Mouse (Mus musculus): ENCODE data around the gene Zfp423.

Gene Zfp423

DNA sequence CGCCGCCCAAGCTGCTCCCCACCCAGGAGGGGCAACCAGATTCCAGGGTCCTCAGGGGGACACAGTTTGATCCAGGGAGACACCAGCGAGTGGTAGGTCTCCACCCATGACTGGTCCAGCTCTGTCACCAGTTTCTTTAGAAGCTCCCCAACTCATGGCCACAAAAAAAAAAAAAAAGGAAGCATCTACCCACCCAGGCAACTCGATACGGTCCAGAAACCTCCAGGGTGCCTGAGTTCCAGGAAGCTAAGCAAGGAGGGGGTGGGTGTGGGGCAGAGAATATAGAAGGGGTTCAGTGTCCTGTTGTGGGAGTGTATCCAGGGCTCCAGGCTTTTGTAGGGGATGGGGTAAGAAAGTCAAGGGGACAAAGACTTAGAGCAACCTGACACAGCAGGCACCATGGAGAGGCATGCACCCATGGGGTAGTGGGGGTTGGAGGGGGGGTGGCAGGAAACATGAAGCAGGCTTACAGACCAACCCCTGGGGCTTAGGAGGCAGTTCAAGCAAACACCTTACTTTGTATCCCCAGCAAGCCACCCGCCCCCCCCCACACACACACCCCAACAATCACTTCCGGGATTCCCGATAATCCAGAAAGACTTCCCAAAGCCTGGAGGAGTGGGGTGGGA is 20.0 kb downstream of the Zfp423 start:
- Histone ChIP-seq H3K4me1 (replicated peaks; ENCODE audit: low read depth, low read length) (peaks cover 86% of the 10 kb centered on the region), H3K9me3 (ENCODE audit: low read length) (no peaks in the 10 kb centered on the region), H3K4me3 (replicated peaks; ENCODE audit: low read length) (peak overlapping the region; percentile 77), H3K27me3 (ENCODE audit: insufficient read depth, low read length) (peaks cover 10% of the 10 kb centered on the region), H3K36me3 (ENCODE audit: insufficient read depth, low read length) (no peaks in the 10 kb centered on the region)
- TF ChIP-seq CTCF (conservative IDR thresholded peaks at IDR 0.05; ENCODE audit: low read length) = no peak
- no peak for TF ChIP-seq POU5F1 (IDR thresholded peaks at IDR 0.05; ENCODE audit: borderline replicate concordance, low read length)
- no peak for TF ChIP-seq NANOG (IDR thresholded peaks at IDR 0.05; ENCODE audit: borderline replicate concordance, low read length)

DNA sequence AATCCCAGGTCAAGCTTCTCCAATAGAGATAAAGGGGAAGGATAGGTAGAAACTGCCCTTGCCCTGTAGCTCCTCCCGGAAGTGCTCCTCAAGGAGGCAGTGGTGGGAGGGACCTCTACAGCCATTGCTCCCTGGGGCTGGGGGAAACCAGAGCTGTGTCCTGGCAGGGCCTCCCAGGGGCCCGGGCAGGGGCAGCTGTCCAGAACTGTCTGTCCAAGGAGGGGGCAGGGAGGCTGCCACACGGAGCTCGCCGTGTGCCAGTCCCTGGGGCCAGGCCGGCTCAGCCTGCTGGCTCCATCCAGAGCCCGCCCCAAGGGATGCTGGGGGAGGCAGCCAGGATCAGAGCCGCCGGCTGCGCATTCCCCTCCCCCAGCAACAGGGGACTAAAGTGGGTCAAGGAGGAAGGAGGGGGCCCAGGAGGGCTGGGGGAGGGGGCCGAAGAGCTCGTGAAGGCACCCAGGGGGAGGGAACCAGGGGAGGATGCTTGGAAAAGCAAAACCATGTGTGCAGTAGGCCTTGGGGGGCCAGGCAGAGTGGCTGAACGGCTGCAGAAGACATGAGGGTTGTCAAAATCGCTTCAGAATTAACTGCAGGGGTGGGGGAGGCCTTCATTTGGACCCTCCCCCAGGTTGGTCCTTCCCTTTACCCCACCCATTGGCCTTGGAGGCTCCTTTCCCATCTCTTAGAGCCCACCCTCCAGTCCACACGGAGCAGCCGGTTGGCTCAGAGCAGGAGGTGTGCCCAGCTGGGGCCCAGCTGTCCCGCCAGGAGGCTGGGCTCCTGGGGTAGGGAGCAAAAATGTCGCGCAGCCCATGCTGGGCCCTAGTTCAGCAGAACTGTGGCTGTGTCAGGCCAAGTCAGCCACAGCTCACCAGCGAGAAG is 20.8 kb downstream of the Zfp423 start:
- Histone ChIP-seq H3K9me3 (ENCODE audit: low read length) (no peaks in the 10 kb centered on the region), H3K4me1 (replicated peaks; ENCODE audit: low read depth, low read length) (peaks cover 88% of the 10 kb centered on the region), H3K27me3 (ENCODE audit: insufficient read depth, low read length) (peaks cover 10% of the 10 kb centered on the region), H3K4me3 (replicated peaks; ENCODE audit: low read length) (peak overlapping the region; percentile 77), H3K36me3 (ENCODE audit: insufficient read depth, low read length) (no peaks in the 10 kb centered on the region)
- no peak for TF ChIP-seq POU5F1 (IDR thresholded peaks at IDR 0.05; ENCODE audit: borderline replicate concordance, low read length)
- no peak for TF ChIP-seq NANOG (IDR thresholded peaks at IDR 0.05; ENCODE audit: borderline replicate concordance, low read length)
- no peak for TF ChIP-seq CTCF (conservative IDR thresholded peaks at IDR 0.05; ENCODE audit: low read length)

DNA sequence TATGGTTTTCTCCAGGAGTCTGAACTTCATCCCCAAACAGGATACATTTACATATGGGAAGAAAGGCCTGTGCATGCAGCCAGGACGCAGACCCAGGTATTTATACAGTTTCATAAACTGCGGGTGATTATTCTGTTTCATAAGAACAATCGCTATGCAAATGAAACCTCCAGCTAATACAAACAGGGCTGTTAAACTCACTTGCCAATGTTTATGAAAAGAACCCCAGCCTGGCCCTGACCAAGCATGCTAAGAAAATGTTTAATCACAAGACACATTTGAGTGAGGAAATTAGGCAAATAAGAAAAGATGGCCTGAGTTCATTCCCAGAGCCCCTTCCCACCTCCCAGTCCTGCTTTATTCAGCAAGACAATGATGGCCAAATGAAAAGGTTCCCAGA is 22.2 kb downstream of the Zfp423 start:
- no peaks in the 10 kb centered on the region for H3K27me3 ChIP-seq (ENCODE audit: insufficient read depth, low read length)
- no peaks in the 10 kb centered on the region for H3K9me3 ChIP-seq (ENCODE audit: low read length)
- TF ChIP-seq CTCF (conservative IDR thresholded peaks at IDR 0.05; ENCODE audit: low read length) = no peak
- no peak for TF ChIP-seq NANOG (IDR thresholded peaks at IDR 0.05; ENCODE audit: borderline replicate concordance, low read length)
- no peak for TF ChIP-seq POU5F1 (IDR thresholded peaks at IDR 0.05; ENCODE audit: borderline replicate concordance, low read length)
- H3K36me3 ChIP-seq (ENCODE audit: insufficient read depth, low read length) = no peaks in the 10 kb centered on the region
- peak overlapping the region; percentile 77; the same call in 1 of the 2 replicates for H3K4me3 ChIP-seq (replicated peaks; ENCODE audit: low read length)
- peaks cover 90% of the 10 kb centered on the region for H3K4me1 ChIP-seq (replicated peaks; ENCODE audit: low read depth, low read length)

DNA sequence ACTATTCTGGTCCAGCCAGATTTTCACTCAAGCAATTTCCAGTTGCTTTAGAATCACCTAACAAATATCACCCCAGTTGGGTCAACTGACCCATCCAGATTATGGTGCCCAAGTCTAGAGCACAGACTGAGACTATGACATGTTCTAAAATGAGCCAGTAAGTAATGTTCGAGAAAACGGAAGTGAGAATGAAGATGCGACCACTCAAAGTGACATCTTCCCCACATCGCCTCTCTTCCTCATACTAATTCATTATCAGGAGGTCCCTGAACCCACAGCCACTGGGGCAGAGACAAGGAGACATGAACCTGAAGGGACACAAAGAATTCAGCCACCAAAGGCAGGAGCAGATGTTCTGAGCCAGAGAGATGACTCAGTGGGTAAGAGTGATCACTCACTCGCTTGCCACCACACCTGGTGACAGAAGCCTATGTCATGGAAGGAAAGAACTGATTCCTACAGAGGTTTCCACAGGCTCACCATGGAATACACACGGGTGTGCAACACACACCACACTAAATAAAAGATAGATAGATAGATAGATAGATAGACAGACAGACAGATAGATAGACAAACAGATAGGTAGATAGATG is 24.2 kb downstream of the Zfp423 start:
- Histone ChIP-seq H3K4me1 (replicated peaks; ENCODE audit: low read depth, low read length) (peaks cover 84% of the 10 kb centered on the region), H3K4me3 (replicated peaks; ENCODE audit: low read length) (no peak overlapping the region), H3K9me3 (ENCODE audit: low read length) (no peaks in the 10 kb centered on the region), H3K36me3 (ENCODE audit: insufficient read depth, low read length) (no peaks in the 10 kb centered on the region), H3K27me3 (ENCODE audit: insufficient read depth, low read length) (no peaks in the 10 kb centered on the region)
- no peak for TF ChIP-seq POU5F1 (IDR thresholded peaks at IDR 0.05; ENCODE audit: borderline replicate concordance, low read length)
- TF ChIP-seq CTCF (conservative IDR thresholded peaks at IDR 0.05; ENCODE audit: low read length) = no peak
- no peak for TF ChIP-seq NANOG (IDR thresholded peaks at IDR 0.05; ENCODE audit: borderline replicate concordance, low read length)

DNA sequence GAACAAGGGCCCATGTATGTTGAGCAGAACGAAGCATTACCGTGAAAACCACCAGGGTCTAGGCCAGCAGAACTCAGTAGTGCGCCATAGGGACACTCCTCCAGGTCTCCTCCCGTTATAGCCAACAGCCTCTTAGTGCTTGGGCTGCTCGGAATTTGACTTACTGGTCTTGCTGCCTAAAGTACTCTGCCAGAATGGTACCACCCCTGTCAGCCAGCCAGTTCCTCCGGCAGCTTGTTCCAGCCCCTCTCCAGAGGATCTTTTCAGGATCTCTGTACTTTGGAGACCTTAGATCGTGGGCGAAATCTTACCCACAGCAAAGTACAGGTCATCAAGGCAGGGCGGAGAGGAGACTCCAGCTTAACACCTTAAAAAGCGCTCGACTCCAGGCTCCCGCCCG is 25.2 kb downstream of the Zfp423 start:
- Histone ChIP-seq H3K4me1 (replicated peaks; ENCODE audit: low read depth, low read length) (peaks cover 84% of the 10 kb centered on the region), H3K27me3 (ENCODE audit: insufficient read depth, low read length) (no peaks in the 10 kb centered on the region), H3K4me3 (replicated peaks; ENCODE audit: low read length) (peak overlapping the region; percentile 43; the same call in 1 of the 2 replicates), H3K9me3 (ENCODE audit: low read length) (no peaks in the 10 kb centered on the region), H3K36me3 (ENCODE audit: insufficient read depth, low read length) (no peaks in the 10 kb centered on the region)
- TF ChIP-seq POU5F1 (IDR thresholded peaks at IDR 0.05; ENCODE audit: borderline replicate concordance, low read length) = no peak
- no peak for TF ChIP-seq CTCF (conservative IDR thresholded peaks at IDR 0.05; ENCODE audit: low read length)
- TF ChIP-seq NANOG (IDR thresholded peaks at IDR 0.05; ENCODE audit: borderline replicate concordance, low read length) = no peak

DNA sequence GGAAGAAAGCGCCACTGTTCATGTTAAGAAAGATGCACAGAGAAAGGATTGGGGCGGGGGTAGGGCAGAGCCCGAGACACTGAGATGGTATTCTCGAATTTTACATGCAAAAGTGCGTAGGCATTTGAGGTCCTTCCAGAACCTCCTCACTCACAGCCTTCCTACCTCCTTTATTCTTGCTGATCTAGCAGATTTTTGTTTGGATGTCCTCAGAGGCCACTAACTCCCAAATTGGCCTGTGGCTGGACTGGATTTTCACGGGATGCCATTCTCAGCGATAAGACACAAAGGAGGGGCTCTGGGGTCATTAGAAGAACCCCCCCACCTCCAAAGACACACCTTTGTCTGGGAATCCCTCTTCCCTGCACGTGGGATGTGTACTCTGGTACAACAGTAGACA is 25.6 kb downstream of the Zfp423 start:
- no peaks in the 10 kb centered on the region for H3K27me3 ChIP-seq (ENCODE audit: insufficient read depth, low read length)
- TF ChIP-seq POU5F1 (IDR thresholded peaks at IDR 0.05; ENCODE audit: borderline replicate concordance, low read length) (no peak), CTCF (conservative IDR thresholded peaks at IDR 0.05; ENCODE audit: low read length) (no peak), NANOG (IDR thresholded peaks at IDR 0.05; ENCODE audit: borderline replicate concordance, low read length) (no peak)
- H3K4me1 ChIP-seq (replicated peaks; ENCODE audit: low read depth, low read length) = peaks cover 84% of the 10 kb centered on the region
- no peaks in the 10 kb centered on the region for H3K9me3 ChIP-seq (ENCODE audit: low read length)
- H3K36me3 ChIP-seq (ENCODE audit: insufficient read depth, low read length) = no peaks in the 10 kb centered on the region
- 0 out of 2 replicates have a peak overlapping the region, but pooled peaks have one; percentile 43 for H3K4me3 ChIP-seq (replicated peaks; ENCODE audit: low read length)

DNA sequence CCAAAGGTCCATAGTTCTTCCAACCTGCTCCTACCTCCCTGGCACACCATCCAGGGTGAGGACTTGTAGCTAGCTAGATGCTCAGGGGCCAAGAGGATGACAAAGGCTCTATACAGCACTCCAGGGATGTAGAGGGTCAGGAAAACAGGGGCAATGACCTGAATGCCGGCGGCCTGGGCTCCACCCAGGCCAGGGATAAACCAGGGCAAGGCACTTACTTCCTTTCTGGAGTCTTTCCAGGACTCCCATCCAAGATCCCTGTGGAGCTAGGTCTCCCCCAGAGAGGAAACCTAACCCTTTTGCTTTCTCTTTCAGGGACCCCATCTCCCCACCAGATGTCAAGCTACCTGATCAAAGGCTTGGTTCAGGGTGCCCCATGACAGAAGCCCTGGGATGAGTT is 30.5 kb downstream of the Zfp423 start:
- peaks cover 74% of the 10 kb centered on the region for H3K4me1 ChIP-seq (replicated peaks; ENCODE audit: low read depth, low read length)
- no peaks in the 10 kb centered on the region; the same call in 1 of the 2 replicates for H3K36me3 ChIP-seq (ENCODE audit: insufficient read depth, low read length)
- TF ChIP-seq CTCF (conservative IDR thresholded peaks at IDR 0.05; ENCODE audit: low read length) (no peak), NANOG (IDR thresholded peaks at IDR 0.05; ENCODE audit: borderline replicate concordance, low read length) (no peak), POU5F1 (IDR thresholded peaks at IDR 0.05; ENCODE audit: borderline replicate concordance, low read length) (no peak)
- no peaks in the 10 kb centered on the region for H3K9me3 ChIP-seq (ENCODE audit: low read length)
- no peak overlapping the region for H3K4me3 ChIP-seq (replicated peaks; ENCODE audit: low read length)
- H3K27me3 ChIP-seq (ENCODE audit: insufficient read depth, low read length) = no peaks in the 10 kb centered on the region
